Mouse (Mus musculus) neutrophil, adult 65 days (primary cell): ENCODE data around the gene B4galt5. TPM values are rescaled to one million over a fixed set of nuclear protein-coding genes. Genes with fewer than 3 reads are reported as not detected.

Source experiments
- total RNA-seq: library from RNA; stranded (reverse); gene quantifications from 2 replicates; pipeline ENCODE4 v1.2.4, GENCODE M21; 2023

The B4galt5 gene
- 24.7 and 30.2 TPM in 2 replicates for total RNA-seq

GRCm38 (mm10) chr2:167348376-167349282 lies at the start of gene B4galt5:
B4galt5 (minus strand) TSS chr2:167349183.

Other genes with a start within 250 kb of the B4galt5 start
- gene Kcnb1, start 159.0 kb downstream of the B4galt5 start, total RNA-seq, result 0.09 TPM in 1 of 2 replicates, not detected in the other
- gene Ptgis, start 108.6 kb downstream of the B4galt5 start, total RNA-seq, result 0.66 TPM in 1 of 2 replicates, not detected in the other
- 39.5 and 57.4 TPM in 2 replicates for gene Slc9a8, start 72.5 kb upstream of the B4galt5 start, total RNA-seq
- gene Rnf114, start 143.5 kb upstream of the B4galt5 start, total RNA-seq, result 63.0 and 66.4 TPM in 2 replicates
- gene Spata2, start 143.7 kb upstream of the B4galt5 start, total RNA-seq, result 72.2 and 73.4 TPM in 2 replicates
- gene Snai1, start 189.0 kb upstream of the B4galt5 start, total RNA-seq, result 2.2 and 4.9 TPM in 2 replicates